Mouse (Mus musculus) embryo, embryonic 9.5 days (tissue): Measurements from ENCODE around the gene Elmod2.
"Not testable (repeated sequence)": the region's sequence is repeated elsewhere in the genome, so short reads cannot be mapped to it uniquely, and the experiment has no call there.

ENCODE experiments used
- DNase-seq: peaks from one replicate; pipeline ENCODE4 v3.0.0-alpha.2; 2017; ENCODE audit errors: extremely low spot score

The Elmod2 gene

DNA sequence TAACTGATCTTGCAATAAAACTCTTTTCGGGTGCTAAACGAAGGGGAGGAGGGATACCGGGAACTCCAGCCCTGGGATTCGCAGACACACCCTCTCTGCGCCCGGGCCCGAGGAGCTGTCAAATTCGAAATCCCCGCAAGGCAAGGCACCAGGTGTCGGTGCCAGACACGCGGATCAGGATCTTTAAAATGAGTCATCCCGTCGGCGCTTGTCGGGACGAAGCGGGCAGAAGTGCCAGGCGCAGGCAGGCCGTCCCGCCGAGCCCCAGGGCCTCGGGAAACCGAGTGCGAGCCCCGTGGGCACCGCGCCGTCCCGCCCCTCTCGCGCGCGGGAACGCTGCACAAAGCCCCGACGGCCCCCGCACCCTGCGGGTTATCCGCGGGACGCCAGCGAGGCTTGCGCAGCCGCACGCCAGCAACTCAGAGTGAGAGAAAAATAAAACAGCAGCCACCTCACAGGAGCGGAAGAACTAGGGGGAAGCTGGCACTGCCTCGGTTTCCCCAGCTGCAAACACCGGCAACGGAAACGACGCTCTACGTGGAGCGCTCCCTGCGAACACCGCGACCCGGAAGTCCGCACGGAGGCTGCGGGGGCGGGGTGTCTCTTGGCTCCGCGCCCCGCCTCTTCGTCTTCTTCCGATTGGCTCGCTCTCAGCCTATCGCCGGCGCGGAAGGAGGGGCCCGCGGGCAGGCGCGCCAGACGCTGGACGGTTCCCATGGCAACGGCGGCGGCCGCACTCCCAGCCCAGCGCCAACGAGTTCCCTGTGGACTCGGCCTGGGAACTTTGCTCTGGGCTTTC is at the start of gene Elmod2:
Gene Elmod2 (minus strand): TSS at position 588 of the 799 bp plus-strand sequence.
- peak; percentile 93 for DNase-seq

DNA sequence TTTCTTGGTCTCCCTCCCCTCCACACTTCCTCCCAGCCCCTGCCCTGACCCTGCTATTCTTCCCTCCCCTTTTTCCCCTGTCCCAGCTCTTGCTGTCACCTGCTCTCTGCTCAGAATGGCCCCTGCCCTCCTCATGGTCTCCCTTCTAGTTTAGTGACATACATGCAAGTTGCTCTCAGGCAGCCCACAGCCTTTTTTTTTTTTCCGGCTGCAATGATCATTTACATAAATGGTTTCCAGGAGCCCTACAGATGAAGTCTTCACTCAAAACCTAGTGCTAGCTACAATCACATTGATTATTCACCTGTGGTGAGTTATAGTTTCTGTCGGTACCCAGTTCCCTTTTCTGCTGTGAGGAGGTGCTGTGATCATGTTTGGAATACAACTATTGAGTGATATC is 48.7 kb upstream of the Elmod2 start:
- no peak for DNase-seq

GRCm38 (mm10) chr8:83380141-83380540 is 47.9 kb upstream of the Elmod2 start:
- DNase-seq = no peak

DNA sequence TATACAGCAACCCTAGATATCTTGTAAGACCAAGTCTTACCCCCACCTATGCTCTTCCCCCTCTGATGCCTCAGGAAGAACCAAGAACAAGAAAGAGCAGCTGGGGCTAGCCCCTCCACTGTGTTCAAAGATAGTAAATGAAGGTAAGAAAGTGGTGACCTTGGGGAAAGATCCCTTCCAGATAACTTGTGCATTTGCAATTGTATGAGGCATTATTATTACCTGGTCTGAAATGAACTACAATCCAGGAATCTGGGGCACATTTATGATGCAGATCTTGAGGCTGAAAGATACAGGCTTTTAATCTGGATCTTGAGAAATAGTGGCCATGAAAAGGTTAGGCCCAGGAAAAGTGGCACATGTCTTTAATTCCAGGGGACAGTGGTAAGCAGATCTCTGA is 44.9 kb upstream of the Elmod2 start:
- no peak for DNase-seq

GRCm38 (mm10) chr8:83363156-83363769 is 31.0 kb upstream of the Elmod2 start:
- DNase-seq = no peak

GRCm38 (mm10) chr8:83351315-83351714 is 19.0 kb upstream of the Elmod2 start:
- no peak for DNase-seq

- no peak for DNase-seq
These were observed 16.0 kb upstream of the Elmod2 start, which contains the start of gene Mgat4d for GRCm38 (mm10) chr8:83348263-83348662. Mgat4d (plus strand) TSS chr8:83348471.

DNA sequence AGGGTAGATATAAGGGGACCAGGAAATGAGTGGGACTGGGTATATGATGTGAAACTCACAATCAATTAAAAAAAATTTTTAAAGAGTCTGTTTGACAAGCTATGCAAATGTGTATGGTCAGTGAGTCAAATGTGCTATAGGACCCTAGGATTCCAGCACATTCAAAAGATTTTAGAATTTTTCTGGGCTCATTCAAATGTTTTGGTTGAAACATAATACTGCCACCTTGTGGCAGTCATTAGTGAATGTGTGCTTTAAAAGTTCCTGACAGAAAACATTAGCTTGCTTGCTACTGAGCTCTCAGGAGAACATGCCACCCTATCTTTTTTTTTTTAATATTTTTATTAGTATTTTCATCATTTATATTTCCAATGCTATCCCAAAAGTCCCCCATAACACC is 10.4 kb upstream of the Elmod2 start:
- no peak for DNase-seq

GRCm38 (mm10) chr8:83342076-83342475 is 9.8 kb upstream of the Elmod2 start:
- no peak for DNase-seq

DNA sequence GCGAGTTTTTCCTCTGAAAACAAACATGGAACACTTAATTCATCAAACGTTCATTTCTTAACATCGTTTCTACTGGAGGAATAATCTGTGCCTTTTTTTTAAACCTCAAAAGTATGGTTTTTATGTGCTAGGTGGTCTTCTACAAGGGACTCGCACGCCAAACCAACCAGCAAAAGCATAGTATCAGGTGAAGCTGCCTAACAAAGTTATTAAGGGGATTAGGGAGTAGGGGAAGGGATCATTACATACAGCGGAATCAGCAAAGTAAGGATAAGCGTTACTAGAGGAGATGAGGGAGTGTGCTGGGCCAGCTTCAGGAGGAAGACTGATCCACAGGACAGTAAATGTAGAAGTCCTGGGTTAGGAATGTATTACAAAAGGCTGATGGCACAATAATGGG is 578 bp upstream of the Elmod2 start:
- DNase-seq = no peak

GRCm38 (mm10) chr8:83331567-83331898 is 753 bp downstream of the Elmod2 start:
- DNase-seq = no peak

DNA sequence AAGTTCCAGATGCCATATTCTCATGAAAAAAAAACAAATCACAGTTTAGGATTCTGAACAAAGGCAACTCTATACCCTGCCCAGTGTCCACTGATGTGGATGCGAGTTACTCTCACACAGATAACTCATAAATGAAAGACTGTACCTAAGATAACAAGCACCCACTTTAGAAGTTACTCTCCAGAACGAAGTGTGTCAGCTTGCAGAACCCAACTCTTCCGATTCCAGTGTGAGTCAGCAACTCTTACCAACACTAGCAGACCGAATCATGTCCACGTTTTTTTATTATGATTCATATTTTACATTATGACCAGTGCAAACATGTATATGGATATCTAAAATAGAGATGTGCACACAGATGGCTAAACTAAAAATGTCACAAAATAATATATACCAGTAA is 4.4 kb downstream of the Elmod2 start:
- no peak for DNase-seq

GRCm38 (mm10) chr8:83323056-83323455 is 9.2 kb downstream of the Elmod2 start:
- DNase-seq = no peak

DNA sequence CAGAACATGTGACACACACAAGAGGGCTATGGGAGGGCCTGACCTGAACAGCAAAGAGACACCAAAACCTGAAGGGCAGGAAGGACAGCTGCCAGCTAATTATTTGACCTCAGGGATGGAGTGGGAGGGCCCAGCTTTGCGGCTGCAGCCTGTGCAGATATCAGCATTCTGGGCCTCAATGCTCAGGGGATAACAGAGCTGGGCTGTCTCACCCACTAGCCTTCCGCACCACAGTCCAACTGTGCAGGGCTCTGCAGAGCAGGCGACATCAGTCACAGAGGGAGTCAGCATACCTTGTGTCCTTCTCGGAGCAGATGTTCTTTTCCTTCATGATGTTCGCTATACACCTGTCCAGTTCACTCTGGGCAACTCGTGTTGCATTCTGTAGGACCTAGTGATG is 9.9 kb downstream of the Elmod2 start:
- DNase-seq = no peak

DNA sequence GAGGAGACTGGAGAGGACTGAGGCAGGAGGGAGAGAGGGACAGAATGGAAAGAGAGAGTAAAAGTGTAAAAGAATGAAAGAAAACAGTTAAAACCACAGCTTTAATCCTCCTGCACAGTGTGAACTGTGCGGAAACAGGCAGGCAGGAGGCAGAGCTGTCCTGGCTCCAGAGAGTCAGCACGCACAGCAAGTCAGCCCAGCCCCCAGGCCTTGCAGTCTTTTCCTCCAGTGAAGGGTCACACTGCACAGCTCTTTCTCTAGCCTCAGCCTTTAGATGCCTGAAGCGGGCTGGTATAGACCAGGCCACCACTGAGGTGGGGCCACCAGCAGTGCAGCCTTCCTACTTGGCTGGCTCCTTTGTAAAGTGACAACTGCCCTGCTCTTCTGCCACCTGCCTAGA is 11.7 kb downstream of the Elmod2 start:
- no peak for DNase-seq

GRCm38 (mm10) chr8:83315691-83316090 is 16.6 kb downstream of the Elmod2 start:
- DNase-seq = no peak

DNA sequence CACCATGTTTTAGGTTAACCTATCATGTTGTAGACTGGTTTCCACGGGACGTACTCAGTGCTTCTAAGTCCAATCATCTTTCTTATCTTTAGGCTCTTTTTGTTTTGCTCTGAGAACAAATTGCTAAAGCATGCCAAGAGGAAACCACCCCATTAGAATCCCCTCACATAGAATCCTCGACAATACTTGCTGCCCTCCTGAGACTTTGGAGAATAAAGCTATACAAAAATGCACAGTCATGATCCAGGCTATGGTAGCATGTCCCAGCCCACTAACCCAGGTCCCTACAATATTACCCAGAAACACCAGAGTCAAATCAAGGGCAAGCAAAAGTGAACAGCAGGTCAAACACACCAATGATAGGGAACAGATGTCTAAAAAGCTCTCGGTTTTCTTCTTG is 17.2 kb downstream of the Elmod2 start:
- DNase-seq = not testable (repeated sequence)

DNA sequence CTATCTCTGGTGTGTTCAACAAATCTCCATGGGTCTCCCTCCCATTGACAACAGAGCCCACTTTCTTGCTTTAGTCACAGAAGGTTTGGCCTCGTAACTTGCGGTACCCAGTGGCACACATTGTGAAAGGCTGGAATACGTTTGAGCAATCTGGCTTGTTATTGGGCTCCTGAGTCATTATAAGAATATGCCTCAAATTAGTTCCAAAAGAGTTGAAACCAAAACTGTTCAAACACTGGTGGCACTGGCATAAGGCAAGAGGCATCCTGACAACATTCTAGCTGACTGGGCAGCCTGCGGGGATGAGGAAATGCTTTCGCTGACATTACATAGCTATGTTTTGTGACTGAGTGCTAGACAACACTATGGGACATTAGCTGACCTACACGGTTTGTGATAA is 22.4 kb downstream of the Elmod2 start:
- DNase-seq = no peak

GRCm38 (mm10) chr8:83304946-83305345 is 27.3 kb downstream of the Elmod2 start:
- no peak for DNase-seq

- DNase-seq = no peak
These were observed 32.2 kb downstream of the Elmod2 start for GRCm38 (mm10) chr8:83300135-83300534.

DNA sequence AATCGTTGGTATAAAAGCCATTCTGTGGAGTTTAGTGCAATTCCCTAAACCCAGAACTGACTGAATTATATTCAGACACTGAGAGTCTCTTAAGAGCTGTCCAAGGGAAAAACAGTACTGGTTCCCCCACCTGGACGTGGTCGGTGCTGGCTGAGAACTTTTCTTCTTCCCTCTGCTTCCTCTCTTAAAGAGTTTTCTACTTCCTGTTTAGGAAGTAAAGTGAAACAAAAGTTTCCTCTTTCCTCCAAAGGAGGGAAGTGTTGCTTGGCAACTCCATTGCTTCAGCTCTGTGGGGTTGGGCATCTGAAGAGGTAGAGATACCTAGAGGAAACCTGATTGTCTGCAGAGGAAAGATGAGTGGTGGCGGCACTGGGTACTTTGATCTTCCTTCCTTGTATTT is 34.9 kb downstream of the Elmod2 start:
- no peak for DNase-seq

- peak; percentile 4 for DNase-seq
These were observed 42.1 kb downstream of the Elmod2 start, which contains the start of gene Ucp1 for GRCm38 (mm10) chr8:83290176-83290575. Ucp1 (plus strand) TSS chr8:83290352.

DNA sequence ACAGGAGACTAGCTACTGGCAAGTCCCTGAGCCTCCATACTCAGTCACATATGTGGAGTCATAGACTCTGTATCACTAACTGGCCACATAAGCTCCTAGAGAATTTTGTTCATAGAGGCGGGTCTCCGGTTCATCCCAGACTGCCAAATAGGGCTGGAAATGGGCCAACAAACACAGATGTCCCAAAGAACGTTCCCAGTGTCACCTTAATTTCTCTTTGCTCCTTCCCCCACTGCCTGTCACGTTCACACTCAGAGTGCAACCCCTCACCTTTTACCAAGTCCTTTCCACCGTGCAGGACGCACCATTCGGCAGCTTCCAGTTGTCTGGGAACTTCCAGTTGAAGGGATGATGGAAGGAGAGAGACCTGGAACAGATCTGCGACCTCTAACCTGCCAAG is 46.9 kb downstream of the Elmod2 start:
- DNase-seq = no peak

- no peak for DNase-seq
These were observed 53.9 kb downstream of the Elmod2 start for GRCm38 (mm10) chr8:83278431-83278830.
